In genomic region chr17:89119250-89119649, GRCm38 (mm10) we compare ENCODE assay signal across 27 mouse cellular contexts.
"Had no signal": no experiment of that assay in that cellular context is flagged by ENCODE, and none has a peak within 500 bp of the region (broad histone marks: within the 10 kb centered on the region; RNA-seq: fewer than 3 reads in every experiment).

No protein-coding gene starts in this region.

- H3K27ac ChIP-seq: gastrocnemius, adult 2 months; heart, adult 2 months; heart, embryonic 13.5 days; heart, embryonic 15.5 days; hindbrain, embryonic 13.5 days; hindbrain, embryonic 15.5 days; hindbrain, postnatal 0 days; kidney, embryonic 15.5 days; kidney, postnatal 0 days; limb, embryonic 13.5 days; limb, embryonic 15.5 days; liver, embryonic 12.5 days; liver, embryonic 14.5 days had no signal

- ATAC-seq: hindbrain, postnatal 0 days; liver, embryonic 12.5 days had no signal

- H3K9ac ChIP-seq: heart, embryonic 13.5 days; heart, embryonic 15.5 days; hindbrain, embryonic 13.5 days; hindbrain, embryonic 15.5 days; kidney, embryonic 15.5 days; limb, embryonic 13.5 days; limb, embryonic 15.5 days; liver, embryonic 12.5 days; liver, embryonic 14.5 days had no signal

- H3K9me3 ChIP-seq: heart, embryonic 13.5 days; heart, embryonic 15.5 days; hindbrain, embryonic 13.5 days; hindbrain, embryonic 15.5 days; kidney, embryonic 15.5 days; limb, embryonic 13.5 days; limb, embryonic 15.5 days; liver, embryonic 12.5 days had no signal

- H3K4me1 ChIP-seq: heart, embryonic 13.5 days; heart, embryonic 15.5 days; hindbrain, embryonic 13.5 days; hindbrain, embryonic 15.5 days; kidney, embryonic 15.5 days; limb, embryonic 15.5 days; liver, embryonic 12.5 days had no signal

- DNase-seq: gastrocnemius, adult 2 months; gastrocnemius, postnatal 14 days; gastrocnemius, postnatal 36 days; heart, adult 11 months; heart, adult 2 months; heart, postnatal 14 days; heart, postnatal 36 days; kidney, adult 11 months; kidney, adult 2 months; kidney, adult 9 months; kidney, postnatal 14 days; kidney, postnatal 36 days; layer of hippocampus, adult 9-11 months; layer of hippocampus, postnatal 36 days; left cerebral cortex, postnatal 4 days had no signal

- H3K4me2 ChIP-seq: heart, embryonic 11.5 days; heart, embryonic 13.5 days; heart, embryonic 15.5 days; hindbrain, embryonic 13.5 days; hindbrain, embryonic 15.5 days; kidney, embryonic 15.5 days; limb, embryonic 13.5 days; limb, embryonic 15.5 days; liver, embryonic 12.5 days had no signal

- H3K27me3 ChIP-seq: heart, embryonic 13.5 days; heart, embryonic 15.5 days; hindbrain, embryonic 13.5 days; hindbrain, embryonic 15.5 days; kidney, embryonic 15.5 days; limb, embryonic 13.5 days; limb, embryonic 15.5 days; liver, embryonic 12.5 days had no signal

- H3K4me3 ChIP-seq: gastrocnemius, adult 2 months; heart, adult 2 months; heart, embryonic 13.5 days; heart, embryonic 15.5 days; hindbrain, embryonic 13.5 days; hindbrain, embryonic 15.5 days; kidney, embryonic 15.5 days; limb, embryonic 13.5 days; limb, embryonic 15.5 days; liver, embryonic 12.5 days had no signal

- H3K36me3 ChIP-seq: heart, embryonic 13.5 days; heart, embryonic 15.5 days; hindbrain, embryonic 13.5 days; hindbrain, embryonic 15.5 days; kidney, embryonic 15.5 days; limb, embryonic 13.5 days; limb, embryonic 15.5 days; liver, embryonic 12.5 days had no signal
